Comparison of ENCODE assay signal across 27 mouse cellular contexts in genomic region chr5:144230216-144230615, GRCm38 (mm10). TPM values are rescaled to one million over a fixed set of nuclear protein-coding genes. Genes with fewer than 3 reads are reported as not detected.
DNase-seq lines count a peak whose midpoint lies in the region; ATAC-seq lines count a peak whose summit lies in the region.
"Had no signal": no experiment of that assay in that cellular context is flagged by ENCODE, and none has a peak within 500 bp of the region (broad histone marks: within the 10 kb centered on the region; RNA-seq: fewer than 3 reads in every experiment).

No protein-coding gene starts in this region.

- no peak overlapping the region for H3K4me2 ChIP-seq in forebrain, embryonic 13.5 days

- no peak overlapping the region for H3K27ac ChIP-seq in forebrain, embryonic 13.5 days

- ATAC-seq in forebrain, embryonic 13.5 days: no peak
- ATAC-seq: activated CD4-positive, CD25-positive, alpha-beta regulatory T cell, adult 4 months; CD4-positive, CD25-positive, alpha-beta regulatory T cell, adult 4 months; Patski had no signal

- H3K4me3 ChIP-seq in forebrain, embryonic 13.5 days: no peak overlapping the region

- no peak overlapping the region for H3K9ac ChIP-seq in forebrain, embryonic 13.5 days

- no peaks in the 10 kb centered on the region for H3K36me3 ChIP-seq in forebrain, embryonic 13.5 days (ENCODE audit: poor library complexity, severe bottlenecking)
- H3K36me3 ChIP-seq: G1E had no signal

- 87% methylated on average over 7 of the region's 7 CpGs for WGBS in forebrain, embryonic 13.5 days

- intact Hi-C loops in gastrocnemius, postnatal 14 days (cut with DNase I; ENCODE audit: low total_unique reads): no loop called here

- H3K4me1 ChIP-seq in forebrain, embryonic 13.5 days: no peaks in the 10 kb centered on the region

- no peaks in the 10 kb centered on the region for H3K9me3 ChIP-seq in forebrain, embryonic 13.5 days (replicated peaks)
- H3K9me3 ChIP-seq: G1E had no signal

- DNase-seq in 416B (ENCODE audit: low read depth) (peak; percentile 26), ES-CJ7 (ENCODE audit: low read depth, low spot score) (peak; percentile 43), R1 (ENCODE audit: low read depth, low spot score) (peak; percentile 83), ZHBTc4 (ENCODE audit: low read depth, low spot score) (peak; percentile 72)
- no peak for DNase-seq in T-cell, adult 2 months (ENCODE audit: low spot score)
- DNase-seq in adrenal gland, postnatal 36 days: no peak
- no peak for DNase-seq in gastrocnemius, postnatal 14 days
- DNase-seq: adrenal gland, adult 2 months; adrenal gland, adult 8-10 months; adrenal gland, postnatal 10 days; adrenal gland, postnatal 14 days; adrenal gland, postnatal 25 days; B cell, adult 2 months; cerebellum, adult 11 months; cerebellum, adult 11-12 months; cerebellum, adult 18-20 months; cerebellum, adult 2 months; cerebellum, adult 8-10 months; cerebellum, adult 9-10 months; cerebellum, postnatal 10 days had no signal

- H3K27me3 ChIP-seq in forebrain, embryonic 13.5 days: no peaks in the 10 kb centered on the region
- H3K27me3 ChIP-seq: CH12.LX, Patski had no signal

RNA-seq across cellular contexts. Expression of gene Tecpr1, which starts 6.8 kb away (rescaled TPM):
- 100 to 1,000 TPM in 1 of 2 experiments, 10 to 100 TPM in 1; 92.8 to 111 TPM for total RNA-seq in adrenal gland, postnatal 36 days (2021)
- 10 to 100 TPM; 13.9 to 17.8 TPM for total RNA-seq in gastrocnemius, postnatal 14 days (2021)
- polyA plus RNA-seq in forebrain, embryonic 13.5 days (2015; fragmentation: Nextera tagmentation; extraction: Ambion mirVana): 37.9 and 39.7 TPM in 2 replicates

RNA-seq across cellular contexts. Expression of gene Bri3, which starts 14.0 kb away (rescaled TPM):
- total RNA-seq in adrenal gland, postnatal 36 days (2021): 100 to 1,000 TPM; 115 to 151 TPM
- 10 to 100 TPM; 39.1 to 39.7 TPM for total RNA-seq in gastrocnemius, postnatal 14 days (2021)
- polyA plus RNA-seq in forebrain, embryonic 13.5 days (2015; fragmentation: Nextera tagmentation; extraction: Ambion mirVana): 117 and 128 TPM in 2 replicates

RNA-seq across cellular contexts. Expression of gene Bhlha15, which starts 40.1 kb away (rescaled TPM):
- under 1 TPM; 0.69 to 0.86 TPM for total RNA-seq in adrenal gland, postnatal 36 days (2021)
- total RNA-seq in gastrocnemius, postnatal 14 days (2021): not detected
- 0.06 and 0.10 TPM in 2 replicates for polyA plus RNA-seq in forebrain, embryonic 13.5 days (2015; fragmentation: Nextera tagmentation; extraction: Ambion mirVana)
- polyA plus RNA-seq: C2C12 had no signal

Comparison
In these comparisons a context has a peak if more than half of its experiments do, and no peak if none do; other contexts are left out.
1. DNase-seq: peak in 416B (single experiment), ES-CJ7 (single experiment), R1 (single experiment) and ZHBTc4 (single experiment); none in T-cell, adult 2 months (single experiment), adrenal gland, postnatal 36 days (0 of 2) and gastrocnemius, postnatal 14 days (single experiment).
2. RNA of gene Tecpr1, which starts 6.8 kb away (total RNA-seq): 92.8 to 111 TPM in adrenal gland, postnatal 36 days; 13.9 to 17.8 TPM in gastrocnemius, postnatal 14 days; every median in the first group is over 4 times any median in the second.